Mouse (Mus musculus): ENCODE data around the gene Csn2. TPM values are rescaled to one million over a fixed set of nuclear protein-coding genes. Genes with fewer than 3 reads are reported as not detected.

The Csn2 gene
- total RNA-seq (2014; rRNA removed) = not detected in 2 replicates
- polyA plus RNA-seq (2012; rRNA removed) = 0.14 TPM in 1 of 2 replicates, not detected in the other

DNA sequence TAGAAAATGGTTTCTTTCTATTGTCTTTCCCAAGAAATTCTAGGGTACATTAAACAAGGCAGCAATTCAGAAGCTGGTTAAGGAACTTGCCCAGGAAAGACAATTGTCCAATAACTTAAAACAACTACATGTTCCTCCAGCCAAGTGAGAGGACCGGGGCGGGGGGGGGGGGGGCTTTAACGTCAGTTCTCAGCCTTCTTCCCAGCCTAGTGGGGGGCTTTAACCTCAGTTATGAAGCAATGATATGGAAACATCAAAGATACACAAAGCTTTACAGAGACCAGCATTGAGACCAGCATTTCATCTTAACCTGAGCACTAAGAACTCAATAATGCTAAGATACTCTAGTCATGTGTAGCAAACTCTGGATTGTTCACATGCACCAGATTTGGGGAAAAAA lies at the start of gene Csn2:
Gene Csn2 (minus strand): TSS at position 101 of the 400 bp plus-strand sequence.
- Histone ChIP-seq H3K36me3 (ENCODE audit: control insufficient read depth, insufficient read depth, low read length) (no peaks in the 10 kb centered on the region), H3K4me1 (ENCODE audit: control insufficient read depth, insufficient read depth, low read length) (no peaks in the 10 kb centered on the region), H3K4me3 (ENCODE audit: insufficient read depth, low read depth, low read length) (no peak within 1 kb of the TSS), H3K27me3 (ENCODE audit: control insufficient read depth, insufficient read depth, low read length) (no peaks in the 10 kb centered on the region), H3K27ac (replicated peaks; ENCODE audit: insufficient read depth, low read depth, low read length) (no peak within 1 kb of the TSS), H3K9ac (ENCODE audit: low read depth, low read length) (no peak within 1 kb of the TSS), H3K79me2 (ENCODE audit: control insufficient read depth, insufficient read depth, low read length) (no peaks in the 10 kb centered on the region)
- 73% methylated on average over 3 of the region's 3 CpGs for WGBS
- no peak for DNase-seq (ENCODE audit: extremely low read depth, low read depth, low spot score)
- TF ChIP-seq CTCF (IDR thresholded peaks at IDR 0.05; ENCODE audit: low read depth, low read length) = no peak
- TF ChIP-seq POLR2A (IDR thresholded peaks at IDR 0.05; ENCODE audit: extremely low read depth, insufficient read depth, low read length) = no peak

- H3K9ac ChIP-seq (ENCODE audit: low read depth, low read length) = no peak overlapping the region
- no peak overlapping the region for H3K27ac ChIP-seq (replicated peaks; ENCODE audit: insufficient read depth, low read depth, low read length)
- no peaks in the 10 kb centered on the region for H3K27me3 ChIP-seq (ENCODE audit: control insufficient read depth, insufficient read depth, low read length)
- TF ChIP-seq POLR2A (IDR thresholded peaks at IDR 0.05; ENCODE audit: extremely low read depth, insufficient read depth, low read length) (no peak), CTCF (IDR thresholded peaks at IDR 0.05; ENCODE audit: low read depth, low read length) (no peak)
- H3K79me2 ChIP-seq (ENCODE audit: control insufficient read depth, insufficient read depth, low read length) = no peaks in the 10 kb centered on the region
- no peaks in the 10 kb centered on the region for H3K4me1 ChIP-seq (ENCODE audit: control insufficient read depth, insufficient read depth, low read length)
- H3K4me3 ChIP-seq (ENCODE audit: insufficient read depth, low read depth, low read length) = no peak overlapping the region
- DNase-seq (ENCODE audit: extremely low read depth, low read depth, low spot score) = no peak
- no peaks in the 10 kb centered on the region for H3K36me3 ChIP-seq (ENCODE audit: control insufficient read depth, insufficient read depth, low read length)
These were observed 35.4 kb upstream of the Csn2 start for GRCm38 (mm10) chr5:87734821-87735220.

- Histone ChIP-seq H3K4me1 (ENCODE audit: control insufficient read depth, insufficient read depth, low read length) (no peaks in the 10 kb centered on the region), H3K36me3 (ENCODE audit: control insufficient read depth, insufficient read depth, low read length) (no peaks in the 10 kb centered on the region), H3K27me3 (ENCODE audit: control insufficient read depth, insufficient read depth, low read length) (no peaks in the 10 kb centered on the region), H3K9ac (ENCODE audit: low read depth, low read length) (no peak overlapping the region), H3K27ac (replicated peaks; ENCODE audit: insufficient read depth, low read depth, low read length) (no peak overlapping the region), H3K79me2 (ENCODE audit: control insufficient read depth, insufficient read depth, low read length) (no peaks in the 10 kb centered on the region), H3K4me3 (ENCODE audit: insufficient read depth, low read depth, low read length) (no peak overlapping the region)
- TF ChIP-seq CTCF (IDR thresholded peaks at IDR 0.05; ENCODE audit: low read depth, low read length) (no peak), POLR2A (IDR thresholded peaks at IDR 0.05; ENCODE audit: extremely low read depth, insufficient read depth, low read length) (no peak)
- WGBS = 60% methylated on average over 1 of the region's 1 CpGs
- no peak for DNase-seq (ENCODE audit: extremely low read depth, low read depth, low spot score)
These were observed 6.5 kb upstream of the Csn2 start for GRCm38 (mm10) chr5:87705891-87706290.

GRCm38 (mm10) chr5:87665908-87666307 lies 33.5 kb downstream of the Csn2 start, which contains the start of gene Csn1s1:
TSS of gene Csn1s1 (plus strand) at chr5:87666208.
- no peaks in the 10 kb centered on the region for H3K79me2 ChIP-seq (ENCODE audit: control insufficient read depth, insufficient read depth, low read length)
- H3K27me3 ChIP-seq (ENCODE audit: control insufficient read depth, insufficient read depth, low read length) = no peaks in the 10 kb centered on the region; the same call in 1 of the 2 replicates
- no peak within 1 kb of the TSS for H3K4me3 ChIP-seq (ENCODE audit: insufficient read depth, low read depth, low read length)
- DNase-seq (ENCODE audit: extremely low read depth, low read depth, low spot score) = no peak
- H3K27ac ChIP-seq (replicated peaks; ENCODE audit: insufficient read depth, low read depth, low read length) = no peak within 1 kb of the TSS
- H3K36me3 ChIP-seq (ENCODE audit: control insufficient read depth, insufficient read depth, low read length) = no peaks in the 10 kb centered on the region
- no peak within 1 kb of the TSS for H3K9ac ChIP-seq (ENCODE audit: low read depth, low read length)
- TF ChIP-seq CTCF (IDR thresholded peaks at IDR 0.05; ENCODE audit: low read depth, low read length) (no peak), POLR2A (IDR thresholded peaks at IDR 0.05; ENCODE audit: extremely low read depth, insufficient read depth, low read length) (no peak)
- no peaks in the 10 kb centered on the region for H3K4me1 ChIP-seq (ENCODE audit: control insufficient read depth, insufficient read depth, low read length)

DNA sequence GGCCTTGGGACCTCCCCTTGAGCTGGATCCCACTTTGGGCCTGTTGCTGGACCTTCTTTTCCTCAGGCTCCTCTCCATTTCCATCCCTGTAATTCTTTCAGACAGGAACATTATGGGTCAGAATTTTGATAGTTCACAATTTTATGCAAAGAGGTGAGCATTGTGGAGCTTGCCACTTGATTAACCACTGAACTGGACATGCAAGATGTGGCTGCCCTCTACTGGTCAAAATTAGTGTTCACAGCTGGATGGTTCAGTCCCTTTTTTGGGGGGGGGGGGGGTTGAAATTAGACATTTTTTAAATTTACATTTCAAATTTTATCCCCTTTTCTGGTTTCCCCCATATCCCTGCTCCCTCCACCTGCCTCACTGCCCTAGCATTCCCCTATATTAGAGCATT lies 56.6 kb downstream of the Csn2 start:
- TF ChIP-seq POLR2A (IDR thresholded peaks at IDR 0.05; ENCODE audit: extremely low read depth, insufficient read depth, low read length) (no peak), CTCF (IDR thresholded peaks at IDR 0.05; ENCODE audit: low read depth, low read length) (peak; percentile 55)
- H3K27ac ChIP-seq (replicated peaks; ENCODE audit: insufficient read depth, low read depth, low read length) = no peak overlapping the region
- no peak overlapping the region for H3K4me3 ChIP-seq (ENCODE audit: insufficient read depth, low read depth, low read length)
- peak; percentile 56 for DNase-seq (ENCODE audit: extremely low read depth, low read depth, low spot score)
- H3K36me3 ChIP-seq (ENCODE audit: control insufficient read depth, insufficient read depth, low read length) = no peaks in the 10 kb centered on the region
- no peaks in the 10 kb centered on the region for H3K79me2 ChIP-seq (ENCODE audit: control insufficient read depth, insufficient read depth, low read length)
- no peak overlapping the region for H3K9ac ChIP-seq (ENCODE audit: low read depth, low read length)
- no peaks in the 10 kb centered on the region for H3K27me3 ChIP-seq (ENCODE audit: control insufficient read depth, insufficient read depth, low read length)
- H3K4me1 ChIP-seq (ENCODE audit: control insufficient read depth, insufficient read depth, low read length) = no peaks in the 10 kb centered on the region

Other genes with a start within 250 kb of the Csn2 start
- not detected in 2 replicates for gene Ugt2a2, start 217.4 kb downstream of the Csn2 start, total RNA-seq (2014; rRNA removed)
- not detected in 2 replicates for gene Ugt2a2, start 217.4 kb downstream of the Csn2 start, polyA plus RNA-seq (2012; rRNA removed)
- gene Gm43638, start 212.8 kb downstream of the Csn2 start, total RNA-seq (2014; rRNA removed) = not detected in 2 replicates
- not detected in 2 replicates for gene Gm43638, start 212.8 kb downstream of the Csn2 start, polyA plus RNA-seq (2012; rRNA removed)
- gene Ugt2a1, start 208.8 kb downstream of the Csn2 start, total RNA-seq (2014; rRNA removed) = not detected in 2 replicates
- not detected in 2 replicates for gene Ugt2a1, start 208.8 kb downstream of the Csn2 start, polyA plus RNA-seq (2012; rRNA removed)
- 21.9 and 36.1 TPM in 2 replicates for gene Sult1b1, start 161.4 kb downstream of the Csn2 start, total RNA-seq (2014; rRNA removed)
- 1.9 and 3.7 TPM in 2 replicates for gene Sult1b1, start 161.4 kb downstream of the Csn2 start, polyA plus RNA-seq (2012; rRNA removed)
- 141 and 268 TPM in 2 replicates for gene Sult1d1, start 130.6 kb downstream of the Csn2 start, total RNA-seq (2014; rRNA removed)
- gene Sult1d1, start 130.6 kb downstream of the Csn2 start, polyA plus RNA-seq (2012; rRNA removed) = 6.7 and 10.2 TPM in 2 replicates
- gene Sult1e1, start 108.0 kb downstream of the Csn2 start, total RNA-seq (2014; rRNA removed) = 0.09 and 0.20 TPM in 2 replicates
- gene Sult1e1, start 108.0 kb downstream of the Csn2 start, polyA plus RNA-seq (2012; rRNA removed) = 0.49 TPM in 1 of 2 replicates, not detected in the other
- not detected in 2 replicates for gene Csn1s1, start 33.4 kb downstream of the Csn2 start, total RNA-seq (2014; rRNA removed)
- gene Csn1s1, start 33.4 kb downstream of the Csn2 start, polyA plus RNA-seq (2012; rRNA removed) = not detected in 2 replicates
- gene Csn1s2a, start 74.9 kb upstream of the Csn2 start, total RNA-seq (2014; rRNA removed) = not detected in 2 replicates
- gene Csn1s2a, start 74.9 kb upstream of the Csn2 start, polyA plus RNA-seq (2012; rRNA removed) = not detected in 2 replicates
- not detected in 2 replicates for gene Csn1s2b, start 108.5 kb upstream of the Csn2 start, total RNA-seq (2014; rRNA removed)
- not detected in 2 replicates for gene Csn1s2b, start 108.5 kb upstream of the Csn2 start, polyA plus RNA-seq (2012; rRNA removed)
- gene Prr27, start 126.1 kb upstream of the Csn2 start, total RNA-seq (2014; rRNA removed) = not detected in 2 replicates
- gene Prr27, start 126.1 kb upstream of the Csn2 start, polyA plus RNA-seq (2012; rRNA removed) = not detected in 2 replicates
- not detected in 2 replicates for gene Odam, start 185.4 kb upstream of the Csn2 start, total RNA-seq (2014; rRNA removed)
- not detected in 2 replicates for gene Odam, start 185.4 kb upstream of the Csn2 start, polyA plus RNA-seq (2012; rRNA removed)
- not detected in 2 replicates for gene Csn3, start 225.9 kb upstream of the Csn2 start, total RNA-seq (2014; rRNA removed)
- gene Csn3, start 225.9 kb upstream of the Csn2 start, polyA plus RNA-seq (2012; rRNA removed) = not detected in 2 replicates